36 mouse cellular contexts compared by ENCODE assay signal in the genomic region with DNA sequence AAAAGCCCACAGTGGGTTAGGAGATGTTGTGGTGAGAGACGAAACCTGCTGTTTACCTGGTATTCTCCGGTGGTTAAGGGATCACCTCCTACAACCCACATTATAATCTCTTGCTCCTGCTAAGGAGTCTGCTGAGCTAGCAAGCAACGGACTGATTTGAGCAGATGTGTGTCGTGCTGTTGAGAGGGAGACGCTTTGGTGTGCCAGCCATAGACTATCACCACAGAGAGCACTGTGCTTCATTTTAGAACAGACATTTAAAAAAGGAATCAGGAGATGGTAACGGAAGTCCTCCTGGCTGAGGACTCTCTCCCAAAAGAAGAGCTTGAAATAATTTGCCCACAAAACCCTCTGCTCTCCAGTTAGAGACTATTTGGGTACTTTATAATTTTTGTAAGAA. TPM values are rescaled to one million over a fixed set of nuclear protein-coding genes. Genes with fewer than 3 reads are reported as not detected.
DNase-seq lines count a peak whose midpoint lies in the region; ATAC-seq lines count a peak whose summit lies in the region.
"Had no signal": no experiment of that assay in that cellular context is flagged by ENCODE, and none has a peak within 500 bp of the region (broad histone marks: within the 10 kb centered on the region; RNA-seq: fewer than 3 reads in every experiment).

No protein-coding gene starts in this region.

- no peaks in the 10 kb centered on the region for H3K9me3 ChIP-seq in liver, embryonic 12.5 days (replicated peaks)
- H3K9me3 ChIP-seq in liver, embryonic 11.5 days (ENCODE audit: control insufficient read depth, low read length): no peaks in the 10 kb centered on the region
- H3K9me3 ChIP-seq in liver, embryonic 15.5 days (replicated peaks): no peaks in the 10 kb centered on the region
- H3K9me3 ChIP-seq: embryonic facial prominence, embryonic 12.5 days; forebrain, embryonic 10.5 days; heart, embryonic 13.5 days; hindbrain, embryonic 10.5 days; hindbrain, embryonic 15.5 days; midbrain, embryonic 15.5 days; neural tube, embryonic 15.5 days had no signal

- 66% methylated on average over 6 of the region's 6 CpGs for WGBS in liver, embryonic 12.5 days (ENCODE audit: insufficient replicate concordance)
- 75% methylated on average over 6 of the region's 6 CpGs for WGBS in liver, embryonic 11.5 days
- 72% methylated on average over 6 of the region's 6 CpGs for WGBS in liver, embryonic 15.5 days (ENCODE audit: insufficient replicate concordance)

- no peak overlapping the region for H3K4me2 ChIP-seq in liver, embryonic 12.5 days
- H3K4me2 ChIP-seq in liver, embryonic 11.5 days: no peak overlapping the region
- no peak overlapping the region for H3K4me2 ChIP-seq in liver, embryonic 15.5 days
- H3K4me2 ChIP-seq: embryonic facial prominence, embryonic 12.5 days; hindbrain, embryonic 15.5 days; lung, embryonic 14.5 days; midbrain, embryonic 15.5 days; neural tube, embryonic 15.5 days had no signal

- H3K36me3 ChIP-seq in liver, embryonic 12.5 days: no peaks in the 10 kb centered on the region
- H3K36me3 ChIP-seq in liver, embryonic 11.5 days (ENCODE audit: control insufficient read depth, insufficient read depth, low read length): no peaks in the 10 kb centered on the region
- H3K36me3 ChIP-seq in liver, embryonic 15.5 days (replicated peaks): no peaks in the 10 kb centered on the region
- H3K36me3 ChIP-seq: embryonic facial prominence, embryonic 12.5 days; forebrain, embryonic 10.5 days; heart, embryonic 13.5 days; hindbrain, embryonic 10.5 days; hindbrain, embryonic 15.5 days; midbrain, embryonic 15.5 days; neural tube, embryonic 15.5 days had no signal

- H3K9ac ChIP-seq in liver, embryonic 12.5 days: no peak overlapping the region
- no peak overlapping the region for H3K9ac ChIP-seq in liver, embryonic 11.5 days (ENCODE audit: low read depth, low read length)
- H3K9ac ChIP-seq in liver, embryonic 15.5 days: no peak overlapping the region; the same call in 1 of the 2 replicates
- H3K9ac ChIP-seq: embryonic facial prominence, embryonic 12.5 days; heart, embryonic 13.5 days; hindbrain, embryonic 15.5 days; lung, embryonic 14.5 days; midbrain, embryonic 15.5 days; neural tube, embryonic 15.5 days had no signal

- peak; percentile 71 for DNase-seq in heart, adult 11 months
- DNase-seq in heart, postnatal 14 days: no peak
- no peak for DNase-seq in liver, embryonic 11.5 days (ENCODE audit: low spot score)
- peak; percentile 11 for DNase-seq in right cerebral cortex, postnatal 25 days
- DNase-seq: adrenal gland, postnatal 14 days; cerebellum, adult 11-12 months; cerebellum, adult 9-11 months; embryo, embryonic 11 days; heart, postnatal 10 days; kidney, adult 2 months; kidney, postnatal 4 days; lung, embryonic 14.5 days; lung, postnatal 14 days; thymus, postnatal 14 days had no signal

- no peaks in the 10 kb centered on the region for H3K27me3 ChIP-seq in liver, embryonic 12.5 days (replicated peaks)
- H3K27me3 ChIP-seq in liver, embryonic 11.5 days (replicated peaks; ENCODE audit: control insufficient read depth, insufficient read depth, low read length): no peaks in the 10 kb centered on the region
- H3K27me3 ChIP-seq in liver, embryonic 15.5 days: no peaks in the 10 kb centered on the region
- H3K27me3 ChIP-seq: embryonic facial prominence, embryonic 12.5 days; heart, embryonic 13.5 days; hindbrain, embryonic 15.5 days; midbrain, embryonic 15.5 days; neural tube, embryonic 15.5 days had no signal

- peak overlapping the region; percentile 48; the same call in 1 of the 2 replicates for H3K27ac ChIP-seq in liver, embryonic 12.5 days
- H3K27ac ChIP-seq in liver, embryonic 11.5 days (ENCODE audit: low read depth, low read length): no peak overlapping the region
- peak overlapping the region; percentile 24; the same call in 1 of the 2 replicates for H3K27ac ChIP-seq in liver, embryonic 15.5 days (replicated peaks)
- H3K27ac ChIP-seq: embryonic facial prominence, embryonic 12.5 days; forebrain, embryonic 10.5 days; hindbrain, embryonic 10.5 days; hindbrain, embryonic 15.5 days; midbrain, embryonic 15.5 days; neural tube, embryonic 15.5 days had no signal

- intact Hi-C loops in heart, postnatal 14 days (cut with DNase I): no loop called here

- H3K4me1 ChIP-seq in liver, embryonic 12.5 days: peaks cover 43% of the 10 kb centered on the region
- H3K4me1 ChIP-seq in liver, embryonic 11.5 days (replicated peaks; ENCODE audit: control insufficient read depth, insufficient read depth, low read length): peaks cover 19% of the 10 kb centered on the region
- peaks cover 41% of the 10 kb centered on the region for H3K4me1 ChIP-seq in liver, embryonic 15.5 days (replicated peaks)
- H3K4me1 ChIP-seq: embryonic facial prominence, embryonic 12.5 days; forebrain, embryonic 10.5 days; hindbrain, embryonic 15.5 days; midbrain, embryonic 15.5 days; neural tube, embryonic 15.5 days had no signal

- ATAC-seq in liver, embryonic 12.5 days: no peak
- ATAC-seq in liver, embryonic 11.5 days (replicated peaks; ENCODE audit: low FRiP score): no peak
- no peak for ATAC-seq in liver, embryonic 15.5 days (ENCODE audit: insufficient read depth)
- ATAC-seq in erythroid progenitor cell, adult 5-6 weeks (replicated peaks; ENCODE audit: low FRiP score, poor library complexity, severe bottlenecking): no peak
- ATAC-seq: CD4-positive, CD25-positive, alpha-beta regulatory T cell, adult 4 months; forebrain, embryonic 16.5 days; inflammation-experienced regulatory T-cells, adult 6 months; midbrain, embryonic 15.5 days had no signal

- H3K4me3 ChIP-seq in liver, embryonic 12.5 days: no peak overlapping the region
- H3K4me3 ChIP-seq in liver, embryonic 11.5 days (ENCODE audit: low read depth, low read length): no peak overlapping the region
- no peak overlapping the region for H3K4me3 ChIP-seq in liver, embryonic 15.5 days (replicated peaks)
- H3K4me3 ChIP-seq: embryonic facial prominence, embryonic 12.5 days; forebrain, embryonic 10.5 days; heart, embryonic 13.5 days; hindbrain, embryonic 10.5 days; hindbrain, embryonic 15.5 days; midbrain, embryonic 15.5 days; neural tube, embryonic 15.5 days had no signal

RNA-seq across cellular contexts. Expression of gene Samd7, which starts 21.2 kb away (rescaled TPM):
- total RNA-seq in heart, postnatal 14 days (2021): not detected
- polyA plus RNA-seq in liver, embryonic 12.5 days (2016; fragmentation: Nextera tagmentation; extraction: Ambion mirVana): 0.05 TPM in 1 of 2 replicates, not detected in the other
- polyA plus RNA-seq in liver, embryonic 11.5 days (2014; fragmentation: Nextera tagmentation; extraction: Ambion mirVana): not detected in 2 replicates
- polyA plus RNA-seq in liver, embryonic 15.5 days (2015; fragmentation: Nextera tagmentation; extraction: Ambion mirVana): 0.03 and 0.07 TPM in 2 replicates
- 0.42 TPM in 1 of 2 replicates, not detected in the other for total RNA-seq in erythroid progenitor cell, adult 5-6 weeks (2015; ENCODE audit: low replicate concordance)
- not detected in 2 replicates for total RNA-seq in erythroid progenitor cell, adult 5-6 weeks (2017; ENCODE audit: low replicate concordance)
- total RNA-seq: adrenal gland, postnatal 14 days; gastrocnemius, adult 8-10 months; heart, adult 8-10 months; heart, postnatal 10 days; left cerebral cortex, adult 18-20 months; left cerebral cortex, postnatal 36 days had no signal
- polyA plus RNA-seq: CD4-positive, CD25-positive, alpha-beta regulatory T cell, adult 4 months; embryonic facial prominence, embryonic 12.5 days; forebrain, embryonic 10.5 days; forebrain, embryonic 16.5 days; heart, embryonic 13.5 days; hindbrain, embryonic 10.5 days; inflammation-experienced regulatory T-cells, adult 6 months; kidney, adult 2 months; kidney, embryonic 16.5 days; limb, embryonic 14.5 days; lung, embryonic 14.5 days; midbrain, embryonic 15.5 days; neural tube, embryonic 15.5 days; small intestine, adult 2 months; stomach, embryonic 14.5 days; urinary bladder, adult 2 months had no signal

RNA-seq across cellular contexts. Expression of gene Sec62, which starts 25.4 kb away (rescaled TPM):
- 10 to 100 TPM; 43.9 to 44.2 TPM for total RNA-seq in heart, postnatal 14 days (2021)
- polyA plus RNA-seq in liver, embryonic 12.5 days (2016; fragmentation: Nextera tagmentation; extraction: Ambion mirVana): 60.5 and 65.5 TPM in 2 replicates
- 64.8 and 73.5 TPM in 2 replicates for polyA plus RNA-seq in liver, embryonic 11.5 days (2014; fragmentation: Nextera tagmentation; extraction: Ambion mirVana)
- 34.4 and 50.2 TPM in 2 replicates for polyA plus RNA-seq in liver, embryonic 15.5 days (2015; fragmentation: Nextera tagmentation; extraction: Ambion mirVana)
- 93.0 and 140 TPM in 2 replicates for total RNA-seq in erythroid progenitor cell, adult 5-6 weeks (2015; ENCODE audit: low replicate concordance)
- 174 and 189 TPM in 2 replicates for total RNA-seq in erythroid progenitor cell, adult 5-6 weeks (2017; ENCODE audit: low replicate concordance)

Comparison
In these comparisons a context has a peak if more than half of its experiments do, and no peak if none do; other contexts are left out.
1. DNase-seq: peak in heart, adult 11 months (single experiment) and right cerebral cortex, postnatal 25 days (single experiment); none in heart, postnatal 14 days (0 of 2) and liver, embryonic 11.5 days (single experiment).